Mouse (Mus musculus): ENCODE results near the gene Wdr5. TPM values are rescaled to one million over a fixed set of nuclear protein-coding genes. Genes with fewer than 3 reads are reported as not detected.

Wdr5 gene
- 29.5 and 30.2 TPM in 2 replicates for polyA plus RNA-seq (2014; fragmentation: Nextera tagmentation; extraction: Ambion mirVana)

- peak; percentile 86 for ATAC-seq (ENCODE audit: insufficient number of reproducible peaks, insufficient read depth, low FRiP score, low read depth)
- Histone ChIP-seq H3K4me2 (ENCODE audit: low read length) (peak within 1 kb of the TSS; percentile 88), H3K9ac (ENCODE audit: low read length) (peak within 1 kb of the TSS; percentile 88), H3K4me3 (ENCODE audit: control insufficient read depth in 1 of 2, insufficient read depth in 1 of 2, low read depth in 1 of 2, low read length in 2 of 2) (peak within 1 kb of the TSS; percentile 79 to 91), H3K27me3 (ENCODE audit: control insufficient read depth, insufficient read depth, low read length) (no peaks in the 10 kb centered on the region), H3K27ac (replicated peaks in 1 of 2; ENCODE audit: control insufficient read depth in 1 of 2, insufficient read depth in 1 of 2, low read depth in 2 of 2, low read length in 2 of 2) (peak within 1 kb of the TSS; percentile 75 to 90), H3K4me1 (ENCODE audit: control insufficient read depth in 2 of 2, insufficient read depth in 2 of 2, low read length in 2 of 2) (peaks cover 11 to 27% of the 10 kb centered on the region in 2 experiments), H3K36me3 (ENCODE audit: control insufficient read depth, insufficient read depth, low read length) (peaks cover 15% of the 10 kb centered on the region), H3K9me3 (ENCODE audit: control insufficient read depth, low read length) (no peaks in the 10 kb centered on the region)
- under 1% methylated on average over 57 of the region's 57 CpGs for WGBS
Observed at GRCm38 (mm10) chr2:27514639-27515328, at the start of gene Wdr5. Wdr5 (plus strand) TSS chr2:27515157.

GRCm38 (mm10) chr2:27469292-27469990 is 45.5 kb upstream of the Wdr5 start:
- WGBS: 62% methylated on average over 4 of the region's 4 CpGs
- no peak overlapping the region for H3K27ac ChIP-seq (replicated peaks in 1 of 2; ENCODE audit: control insufficient read depth in 1 of 2, insufficient read depth in 1 of 2, low read depth in 2 of 2, low read length in 2 of 2)
- H3K4me3 ChIP-seq (ENCODE audit: control insufficient read depth in 1 of 2, insufficient read depth in 1 of 2, low read depth in 1 of 2, low read length in 2 of 2): no peak overlapping the region
- ATAC-seq (ENCODE audit: insufficient number of reproducible peaks, insufficient read depth, low FRiP score, low read depth): no peak
- no peak overlapping the region for H3K4me2 ChIP-seq (ENCODE audit: low read length)
- no peaks in the 10 kb centered on the region for H3K9me3 ChIP-seq (ENCODE audit: control insufficient read depth, low read length)
- no peaks in the 10 kb centered on the region for H3K27me3 ChIP-seq (ENCODE audit: control insufficient read depth, insufficient read depth, low read length)
- peaks cover 32% of the 10 kb centered on the region for H3K36me3 ChIP-seq (ENCODE audit: control insufficient read depth, insufficient read depth, low read length)
- peaks cover 37 to 65% of the 10 kb centered on the region in 2 experiments for H3K4me1 ChIP-seq (ENCODE audit: control insufficient read depth in 2 of 2, insufficient read depth in 2 of 2, low read length in 2 of 2)
- H3K9ac ChIP-seq (ENCODE audit: low read length): no peak overlapping the region

- H3K4me3 ChIP-seq (ENCODE audit: control insufficient read depth in 1 of 2, insufficient read depth in 1 of 2, low read depth in 1 of 2, low read length in 2 of 2): no peak overlapping the region
- H3K4me2 ChIP-seq (ENCODE audit: low read length): no peak overlapping the region
- no peak for ATAC-seq (ENCODE audit: insufficient number of reproducible peaks, insufficient read depth, low FRiP score, low read depth)
- H3K4me1 ChIP-seq (ENCODE audit: control insufficient read depth in 2 of 2, insufficient read depth in 2 of 2, low read length in 2 of 2): peaks cover 37 to 65% of the 10 kb centered on the region in 2 experiments
- H3K9me3 ChIP-seq (ENCODE audit: control insufficient read depth, low read length): no peaks in the 10 kb centered on the region
- H3K27ac ChIP-seq (replicated peaks in 1 of 2; ENCODE audit: control insufficient read depth in 1 of 2, insufficient read depth in 1 of 2, low read depth in 2 of 2, low read length in 2 of 2): no peak overlapping the region
- WGBS: 65% methylated on average over 3 of the region's 3 CpGs
- no peaks in the 10 kb centered on the region for H3K27me3 ChIP-seq (ENCODE audit: control insufficient read depth, insufficient read depth, low read length)
- H3K36me3 ChIP-seq (ENCODE audit: control insufficient read depth, insufficient read depth, low read length): peaks cover 26% of the 10 kb centered on the region
- H3K9ac ChIP-seq (ENCODE audit: low read length): no peak overlapping the region
Observed at GRCm38 (mm10) chr2:27469991-27470355, 45.0 kb upstream of the Wdr5 start.

GRCm38 (mm10) chr2:27470535-27470934 is 44.4 kb upstream of the Wdr5 start:
- ATAC-seq (ENCODE audit: insufficient number of reproducible peaks, insufficient read depth, low FRiP score, low read depth): no peak
- H3K4me1 ChIP-seq (ENCODE audit: control insufficient read depth in 2 of 2, insufficient read depth in 2 of 2, low read length in 2 of 2): peaks cover 37 to 65% of the 10 kb centered on the region in 2 experiments
- H3K4me2 ChIP-seq (ENCODE audit: low read length): no peak overlapping the region
- no peaks in the 10 kb centered on the region for H3K27me3 ChIP-seq (ENCODE audit: control insufficient read depth, insufficient read depth, low read length)
- no peak overlapping the region for H3K4me3 ChIP-seq (ENCODE audit: control insufficient read depth in 1 of 2, insufficient read depth in 1 of 2, low read depth in 1 of 2, low read length in 2 of 2)
- 86% methylated on average over 2 of the region's 2 CpGs for WGBS
- H3K27ac ChIP-seq (replicated peaks in 1 of 2; ENCODE audit: control insufficient read depth in 1 of 2, insufficient read depth in 1 of 2, low read depth in 2 of 2, low read length in 2 of 2): no peak overlapping the region
- H3K9me3 ChIP-seq (ENCODE audit: control insufficient read depth, low read length): no peaks in the 10 kb centered on the region
- no peak overlapping the region for H3K9ac ChIP-seq (ENCODE audit: low read length)
- peaks cover 26% of the 10 kb centered on the region for H3K36me3 ChIP-seq (ENCODE audit: control insufficient read depth, insufficient read depth, low read length)

GRCm38 (mm10) chr2:27471170-27471584 is 43.8 kb upstream of the Wdr5 start:
- Histone ChIP-seq H3K4me3 (ENCODE audit: control insufficient read depth in 1 of 2, insufficient read depth in 1 of 2, low read depth in 1 of 2, low read length in 2 of 2) (no peak overlapping the region), H3K4me1 (ENCODE audit: control insufficient read depth in 2 of 2, insufficient read depth in 2 of 2, low read length in 2 of 2) (peaks cover 37 to 65% of the 10 kb centered on the region in 2 experiments), H3K9ac (ENCODE audit: low read length) (peak overlapping the region; percentile 3; the same call in 1 of the 2 replicates), H3K27me3 (ENCODE audit: control insufficient read depth, insufficient read depth, low read length) (no peaks in the 10 kb centered on the region), H3K9me3 (ENCODE audit: control insufficient read depth, low read length) (no peaks in the 10 kb centered on the region), H3K36me3 (ENCODE audit: control insufficient read depth, insufficient read depth, low read length) (peaks cover 20% of the 10 kb centered on the region), H3K27ac (replicated peaks in 1 of 2; ENCODE audit: control insufficient read depth in 1 of 2, insufficient read depth in 1 of 2, low read depth in 2 of 2, low read length in 2 of 2) (no peak overlapping the region), H3K4me2 (ENCODE audit: low read length) (no peak overlapping the region)
- no peak for ATAC-seq (ENCODE audit: insufficient number of reproducible peaks, insufficient read depth, low FRiP score, low read depth)

GRCm38 (mm10) chr2:27473061-27473765 is 41.7 kb upstream of the Wdr5 start:
- H3K36me3 ChIP-seq (ENCODE audit: control insufficient read depth, insufficient read depth, low read length): peaks cover 9% of the 10 kb centered on the region
- 0 out of 4 replicates have a peak overlapping the region, but pooled peaks of 1 of the 2 experiments have one; percentile 93 for H3K27ac ChIP-seq (replicated peaks in 1 of 2; ENCODE audit: control insufficient read depth in 1 of 2, insufficient read depth in 1 of 2, low read depth in 2 of 2, low read length in 2 of 2)
- peak overlapping the region; percentile 94 for H3K4me2 ChIP-seq (ENCODE audit: low read length)
- H3K9me3 ChIP-seq (ENCODE audit: control insufficient read depth, low read length): no peaks in the 10 kb centered on the region
- H3K4me3 ChIP-seq (ENCODE audit: control insufficient read depth in 1 of 2, insufficient read depth in 1 of 2, low read depth in 1 of 2, low read length in 2 of 2): peak overlapping the region in 1 of 2 experiments; percentile 82; a peak in 2 of 4 replicates
- WGBS: 39% methylated on average over 7 of the region's 7 CpGs
- ATAC-seq (ENCODE audit: insufficient number of reproducible peaks, insufficient read depth, low FRiP score, low read depth): no peak
- peak overlapping the region; percentile 95; the same call in 1 of the 2 replicates for H3K9ac ChIP-seq (ENCODE audit: low read length)
- peaks cover 40 to 66% of the 10 kb centered on the region in 2 experiments for H3K4me1 ChIP-seq (ENCODE audit: control insufficient read depth in 2 of 2, insufficient read depth in 2 of 2, low read length in 2 of 2)
- no peaks in the 10 kb centered on the region for H3K27me3 ChIP-seq (ENCODE audit: control insufficient read depth, insufficient read depth, low read length)

- peaks cover 8% of the 10 kb centered on the region; the same call in 1 of the 2 replicates for H3K36me3 ChIP-seq (ENCODE audit: control insufficient read depth, insufficient read depth, low read length)
- H3K27ac ChIP-seq (replicated peaks in 1 of 2; ENCODE audit: control insufficient read depth in 1 of 2, insufficient read depth in 1 of 2, low read depth in 2 of 2, low read length in 2 of 2): peak overlapping the region in 1 of 2 experiments; percentile 93; a peak in 1 of 4 replicates
- H3K4me3 ChIP-seq (ENCODE audit: control insufficient read depth in 1 of 2, insufficient read depth in 1 of 2, low read depth in 1 of 2, low read length in 2 of 2): peak overlapping the region; percentile 82 to 99
- H3K4me1 ChIP-seq (ENCODE audit: control insufficient read depth in 2 of 2, insufficient read depth in 2 of 2, low read length in 2 of 2): peaks cover 37 to 60% of the 10 kb centered on the region in 2 experiments
- peak overlapping the region; percentile 94 for H3K4me2 ChIP-seq (ENCODE audit: low read length)
- H3K27me3 ChIP-seq (ENCODE audit: control insufficient read depth, insufficient read depth, low read length): no peaks in the 10 kb centered on the region
- WGBS: 27% methylated on average over 4 of the region's 4 CpGs
- no peak for ATAC-seq (ENCODE audit: insufficient number of reproducible peaks, insufficient read depth, low FRiP score, low read depth)
- peak overlapping the region; percentile 95 for H3K9ac ChIP-seq (ENCODE audit: low read length)
- H3K9me3 ChIP-seq (ENCODE audit: control insufficient read depth, low read length): no peaks in the 10 kb centered on the region
Observed at GRCm38 (mm10) chr2:27473911-27474310, 41.0 kb upstream of the Wdr5 start.

Data from heart, embryonic 14.5 days (tissue).